Mouse (Mus musculus) myocyte (in vitro differentiated cells): ENCODE measurements around the gene Usp16. TPM values are rescaled to one million over a fixed set of nuclear protein-coding genes. Genes with fewer than 3 reads are reported as not detected.
"Not testable (repeated sequence)": the region's sequence is repeated elsewhere in the genome, so short reads cannot be mapped to it uniquely, and the experiment has no call there.

Experiments
- H3K27me3 ChIP-seq: one replicate; pipeline ENCODE4 v1.6.1; 2011; ENCODE audit not compliant: control insufficient read depth, insufficient read depth, insufficient read length
- H3K36me3 ChIP-seq: one replicate; pipeline ENCODE4 v1.6.1; 2011; ENCODE audit not compliant: control insufficient read depth, insufficient read depth
- H3K4me2 ChIP-seq: one replicate; pipeline ENCODE4 v1.6.1; 2011; ENCODE audit warnings: low read depth, control low read depth
- H3K4me3 ChIP-seq: one replicate; pipeline ENCODE4 v1.5.1; 2011; ENCODE audit warnings: mild to moderate bottlenecking, control low read depth, moderate library complexity
- H3K79me2 ChIP-seq: one replicate; pipeline ENCODE4 v1.6.1; 2011; ENCODE audit not compliant: control insufficient read depth, insufficient read depth
- H3ac ChIP-seq: one replicate; pipeline ENCODE4 v1.6.1; 2011; ENCODE audit not compliant: control insufficient read depth, insufficient read length
- CEBPB ChIP-seq: IDR thresholded peaks from 2 replicates; pipeline ENCODE4 v1.6.1; 2011; ENCODE audit warnings: mild to moderate bottlenecking, moderate library complexity; ENCODE audit not compliant: poor library complexity, insufficient read depth, severe bottlenecking
- E2F4 ChIP-seq: IDR thresholded peaks from one replicate; pipeline ENCODE4 v1.6.1; 2011; ENCODE audit warnings: mild to moderate bottlenecking, control low read depth, moderate library complexity; ENCODE audit not compliant: insufficient read depth
- MAX ChIP-seq: IDR thresholded peaks from one replicate; pipeline ENCODE4 v1.6.1; 2011; ENCODE audit warnings: low read depth, mild to moderate bottlenecking, control low read depth
- MYOD1 ChIP-seq, 3 experiments: IDR thresholded peaks; one replicate each; pipeline ENCODE4 v1.6.1; 2011; ENCODE audit warnings: control low read depth in 2 of 3, low read depth in 2 of 3, mild to moderate bottlenecking in 2 of 3, moderate library complexity in 1 of 3; ENCODE audit not compliant: insufficient read length in 2 of 3, control insufficient read depth in 1 of 3
- MYOG ChIP-seq, 3 experiments: IDR thresholded peaks; one replicate each; pipeline ENCODE4 v1.6.1; 2011; ENCODE audit warnings: control low read depth in 2 of 3, low read depth in 2 of 3, mild to moderate bottlenecking in 2 of 3; ENCODE audit not compliant: insufficient read length in 2 of 3, control insufficient read depth in 1 of 3, insufficient read depth in 1 of 3
- POLR2A ChIP-seq: IDR thresholded peaks from one replicate; pipeline ENCODE4 v1.6.1; 2011; ENCODE audit warnings: low read depth, mild to moderate bottlenecking, control low read depth, moderate library complexity; ENCODE audit not compliant: insufficient read length
- POLR2AphosphoS2 ChIP-seq: IDR thresholded peaks from one replicate; pipeline ENCODE4 v1.6.1; 2011; ENCODE audit warnings: low read depth, control low read depth; ENCODE audit not compliant: insufficient read length
- REST ChIP-seq: IDR thresholded peaks from one replicate; pipeline ENCODE4 v1.6.1; 2011; ENCODE audit warnings: mild to moderate bottlenecking, control low read depth, moderate library complexity; ENCODE audit not compliant: insufficient read depth, insufficient read length
- SRF ChIP-seq: IDR thresholded peaks from one replicate; pipeline ENCODE4 v1.6.1; 2011; ENCODE audit warnings: low read depth; ENCODE audit not compliant: control insufficient read depth, insufficient read length
- TCF12 ChIP-seq: IDR thresholded peaks from one replicate; pipeline ENCODE4 v1.6.1; 2011; ENCODE audit warnings: mild to moderate bottlenecking, control low read depth; ENCODE audit not compliant: poor library complexity, insufficient read depth, severe bottlenecking
- TCF3 ChIP-seq: IDR thresholded peaks from one replicate; pipeline ENCODE4 v1.6.1; 2011; ENCODE audit warnings: low read depth, control low read depth; ENCODE audit not compliant: insufficient read length
- USF1 ChIP-seq: IDR thresholded peaks from one replicate; pipeline ENCODE4 v1.6.1; 2011; ENCODE audit warnings: low read depth, mild to moderate bottlenecking, control low read depth, moderate library complexity
- polyA plus RNA-seq: library from polyadenylated mRNA; unstranded; fragments of >200 nt; fragmentation: generic; extraction: Trizol; gene quantifications from one replicate; pipeline ENCODE4 v1.2.1, GENCODE M21; 2012; ENCODE audit warnings: missing spikeins

Gene Usp16
- polyA plus RNA-seq, 1 experiment, result 17.0 TPM

GRCm38 (mm10) chr16:87486739-87487138 is 32.2 kb downstream of the Usp16 start:
- Histone ChIP-seq H3K4me2 (no peak overlapping the region), H3K4me3 (no peak overlapping the region), H3K36me3 (peaks cover 93% of the 10 kb centered on the region), H3K27me3 (no peaks in the 10 kb centered on the region), H3ac (no peak overlapping the region), H3K79me2 (peaks cover 5% of the 10 kb centered on the region)
- TF ChIP-seq REST, result no peak
- TF ChIP-seq POLR2AphosphoS2, result peak; percentile 52

DNA sequence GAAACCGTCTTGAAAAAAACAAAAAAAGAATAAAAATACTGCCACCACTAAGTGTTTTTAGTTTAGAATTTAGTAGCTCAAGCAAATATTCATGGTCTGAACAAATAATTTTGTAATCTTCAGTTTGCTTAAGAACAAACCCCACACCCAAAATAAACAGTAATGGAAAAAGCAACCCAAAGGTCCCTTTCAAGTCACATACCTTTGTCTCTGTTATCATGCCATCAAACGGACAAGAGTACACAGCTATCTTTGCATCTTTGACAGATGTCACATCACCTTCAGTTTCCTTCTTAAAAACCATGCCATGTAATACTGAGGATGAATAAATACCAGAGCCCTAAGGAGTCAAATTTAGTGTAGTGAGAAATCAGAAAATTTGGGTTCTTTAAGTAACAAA is 34.1 kb downstream of the Usp16 start:
- Histone ChIP-seq H3K4me2 (no peak overlapping the region), H3K27me3 (no peaks in the 10 kb centered on the region), H3K79me2 (peaks cover 23% of the 10 kb centered on the region), H3ac (no peak overlapping the region), H3K4me3 (no peak overlapping the region), H3K36me3 (peaks cover 89% of the 10 kb centered on the region)
- no peak for TF ChIP-seq TCF12
- TF ChIP-seq MAX, result no peak
- no peak for TF ChIP-seq MYOG (IDR thresholded peaks at IDR 0.05; ENCODE audit: control insufficient read depth in 1 of 3, insufficient read depth in 1 of 3, insufficient read length in 2 of 3, low read depth in 2 of 3)
- TF ChIP-seq POLR2A, result no peak
- no peak for TF ChIP-seq POLR2AphosphoS2
- TF ChIP-seq MYOD1 (IDR thresholded peaks at IDR 0.05; ENCODE audit: control insufficient read depth in 1 of 3, insufficient read length in 2 of 3, low read depth in 2 of 3), result no peak
- no peak for TF ChIP-seq REST
- TF ChIP-seq TCF3, result no peak
- TF ChIP-seq E2F4, result no peak
- TF ChIP-seq USF1, result no peak
- TF ChIP-seq CEBPB, result no peak
- no peak for TF ChIP-seq SRF

GRCm38 (mm10) chr16:87492191-87492792 is 37.8 kb downstream of the Usp16 start:
- not testable (repeated sequence) for H3K4me3 ChIP-seq, H3ac ChIP-seq, H3K4me2 ChIP-seq, H3K27me3 ChIP-seq
- Histone ChIP-seq H3K36me3 (peaks cover 62% of the 10 kb centered on the region), H3K79me2 (peaks cover 40% of the 10 kb centered on the region)

DNA sequence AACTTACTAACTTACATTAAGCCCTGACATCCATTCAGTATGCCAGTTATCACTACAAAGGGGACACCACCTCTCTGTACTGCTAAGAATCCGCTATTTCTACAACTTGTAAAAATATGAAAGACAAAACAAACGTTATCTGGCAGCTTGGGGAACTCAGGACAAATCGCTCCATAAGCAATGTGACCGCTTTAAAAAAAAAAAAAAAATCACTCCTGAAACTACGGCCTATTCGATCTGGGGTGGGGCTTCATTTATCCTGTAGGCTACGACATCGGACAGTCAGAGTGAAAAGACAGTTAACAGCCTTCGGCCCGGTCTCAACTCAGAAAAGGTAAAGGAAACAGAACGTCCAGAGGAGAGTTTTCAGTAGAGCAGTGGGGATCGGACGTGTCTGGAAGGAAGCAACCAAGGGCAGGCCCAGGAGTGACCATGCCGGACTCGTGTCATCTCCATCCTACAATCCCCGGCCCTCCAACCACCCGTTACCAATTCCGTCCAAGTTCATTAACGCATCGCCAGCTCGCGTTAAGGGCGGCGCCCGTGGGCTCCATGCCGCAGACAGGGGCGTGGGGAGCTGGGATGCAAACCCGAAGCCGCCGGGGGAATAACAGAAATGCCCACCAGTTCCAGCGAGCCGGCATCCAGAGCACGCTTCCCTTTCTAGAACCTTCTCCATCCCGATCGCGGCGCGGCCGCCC is 40.6 kb downstream of the Usp16 start:
- TF ChIP-seq CEBPB (no peak), POLR2AphosphoS2 (no peak), TCF12 (no peak), E2F4 (no peak), MYOD1 (IDR thresholded peaks at IDR 0.05; ENCODE audit: control insufficient read depth in 1 of 3, insufficient read length in 2 of 3, low read depth in 2 of 3) (no peak)
- Histone ChIP-seq H3K4me2 (peak overlapping the region; percentile 89), H3K79me2 (peaks cover 40% of the 10 kb centered on the region), H3ac (peak overlapping the region; percentile 35), H3K36me3 (peaks cover 35% of the 10 kb centered on the region), H3K27me3 (no peaks in the 10 kb centered on the region), H3K4me3 (peak overlapping the region; percentile 95)

DNA sequence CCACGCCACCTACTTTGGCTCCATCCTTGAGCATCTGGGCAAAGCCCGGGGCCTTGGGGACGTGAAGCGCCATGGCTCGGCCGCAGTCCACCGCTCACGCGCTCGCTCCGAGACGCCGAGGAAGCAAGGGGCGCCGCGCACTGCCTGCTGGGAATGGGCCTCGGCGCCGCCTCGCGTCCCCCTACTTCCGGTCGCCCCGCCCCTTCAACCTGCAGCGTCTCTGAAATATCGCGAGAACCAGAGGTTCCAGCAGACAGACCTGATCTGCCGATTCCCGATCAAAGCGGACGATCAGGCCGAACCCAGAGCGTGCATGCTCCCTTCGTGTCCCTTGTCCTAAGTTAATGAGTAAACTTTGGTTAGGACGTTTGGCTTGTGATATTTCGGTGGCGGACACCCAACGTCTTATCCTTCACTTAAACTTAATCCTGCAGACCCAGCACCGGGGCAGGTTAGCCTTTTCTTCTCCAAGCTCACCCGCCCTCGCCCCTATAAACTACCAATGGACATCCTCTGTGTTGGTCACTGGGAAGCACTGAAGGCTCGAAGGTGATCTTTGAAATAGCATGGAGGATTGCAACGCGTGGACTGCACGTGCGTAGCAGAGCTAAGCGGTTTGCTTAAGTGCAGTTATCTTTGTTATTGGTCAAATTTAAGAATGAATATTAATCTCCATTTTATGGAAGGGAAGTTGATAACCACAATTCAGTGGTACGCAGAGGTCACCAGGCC is 41.4 kb downstream of the Usp16 start, which contains the start of gene Cct8:
Gene Cct8 (minus strand): TSS at position 158 of the 732 bp plus-strand sequence.
- peak within 1 kb of the TSS; percentile 95 for H3K4me3 ChIP-seq
- peak within 1 kb of the TSS; percentile 35 for H3ac ChIP-seq
- TF ChIP-seq MAX (no peak), POLR2A (peak; percentile 96), MYOG (IDR thresholded peaks at IDR 0.05; ENCODE audit: control insufficient read depth in 1 of 3, insufficient read depth in 1 of 3, insufficient read length in 2 of 3, low read depth in 2 of 3) (peak in 1 of 3 experiments; percentile 56), CEBPB (no peak), USF1 (no peak), SRF (peak; percentile 83), MYOD1 (IDR thresholded peaks at IDR 0.05; ENCODE audit: control insufficient read depth in 1 of 3, insufficient read length in 2 of 3, low read depth in 2 of 3) (peak in 1 of 3 experiments; percentile 48), POLR2AphosphoS2 (peak; percentile 98), E2F4 (no peak), REST (peak; percentile 35), TCF12 (no peak), TCF3 (no peak)
- H3K4me2 ChIP-seq, result peak within 1 kb of the TSS; percentile 89
- peaks cover 27% of the 10 kb centered on the region for H3K36me3 ChIP-seq
- peaks cover 40% of the 10 kb centered on the region for H3K79me2 ChIP-seq
- no peaks in the 10 kb centered on the region for H3K27me3 ChIP-seq
